Mouse (Mus musculus) hindbrain, postnatal 0 days (tissue): ENCODE measurements around the gene Ap1m2. TPM values are rescaled to one million over a fixed set of nuclear protein-coding genes. Genes with fewer than 3 reads are reported as not detected.

Experiments
- ATAC-seq: fragments of 200-750 bp; cut with Nextera tagmentation; 2 replicates; pipeline ENCODE4 v1.8.0; 2017; ENCODE audit warnings: mild to moderate bottlenecking, moderate TSS enrichment, moderate library complexity
- DNase-seq: peaks from one replicate; pipeline ENCODE4 v3.0.0-alpha.2; 2015; ENCODE audit warnings: low spot score
- H3K27ac ChIP-seq: fragments of 300-500 bp; sonication (generic); 2 replicates; pipeline ENCODE4 v1.5.1; 2014; ENCODE audit warnings: mild to moderate bottlenecking
- H3K27me3 ChIP-seq: fragments of 300-500 bp; sonication (generic); 2 replicates; pipeline ENCODE4 v1.6.1; 2014; ENCODE audit warnings: low read length, mixed read lengths; ENCODE audit not compliant: insufficient read depth
- H3K36me3 ChIP-seq: fragments of 300-500 bp; sonication (generic); 2 replicates; pipeline ENCODE4 v1.6.1; 2014; ENCODE audit warnings: low read length, mixed read lengths; ENCODE audit not compliant: insufficient read depth
- H3K4me1 ChIP-seq: fragments of 300-500 bp; sonication (generic); 2 replicates; pipeline ENCODE4 v1.6.1; 2014; ENCODE audit warnings: antibody characterized with exemption, low read length, mixed read lengths; ENCODE audit not compliant: insufficient read depth
- H3K4me2 ChIP-seq: fragments of 300-500 bp; sonication (generic); 2 replicates; pipeline ENCODE4 v1.6.1; 2014; ENCODE audit warnings: low read depth, mild to moderate bottlenecking, low read length, moderate library complexity, mixed read lengths
- H3K4me3 ChIP-seq: fragments of 300-500 bp; sonication (generic); 2 replicates; pipeline ENCODE4 v1.5.1; 2014; ENCODE audit warnings: low read length
- H3K9ac ChIP-seq: fragments of 300-500 bp; sonication (generic); replicated peaks from 2 replicates; pipeline ENCODE4 v1.6.1; 2014; ENCODE audit warnings: mild to moderate bottlenecking, low read length, moderate library complexity, mixed read lengths
- H3K9me3 ChIP-seq: fragments of 300-500 bp; sonication (generic); 2 replicates; pipeline ENCODE4 v1.6.1; 2016; ENCODE audit warnings: low read length, mixed read lengths
- CTCF ChIP-seq: IDR thresholded peaks from 2 replicates; pipeline ENCODE4 v1.5.1; 2016; ENCODE audit warnings: antibody characterized with exemption, control low read depth, low read depth
- WGBS: fragments of 180-500 bp; shearing (Covaris S2); extraction: QIAGEN DNeasy Blood & Tissue Kit; methylation state at CpG from one replicate; pipeline ENCODE4 v1.1.7; 2014; 5-methylcytosine and 5-hydroxymethylcytosine counted together
- polyA plus RNA-seq: library from polyadenylated mRNA; unstranded; fragments of >200 nt; fragmentation: Nextera tagmentation; extraction: Ambion mirVana; gene quantifications from 2 replicates; pipeline ENCODE4 v1.2.1, GENCODE M21; 2015
- total RNA-seq: library from RNA; depleted of rRNA; stranded (reverse); fragments of >200 nt; gene quantifications from 2 replicates; pipeline ENCODE4 v1.2.3, GENCODE M21; 2014

Ap1m2 gene
- total and polyA plus RNA-seq, 2 experiments from 2014 or later: 2.5 to 3.9 TPM

DNA sequence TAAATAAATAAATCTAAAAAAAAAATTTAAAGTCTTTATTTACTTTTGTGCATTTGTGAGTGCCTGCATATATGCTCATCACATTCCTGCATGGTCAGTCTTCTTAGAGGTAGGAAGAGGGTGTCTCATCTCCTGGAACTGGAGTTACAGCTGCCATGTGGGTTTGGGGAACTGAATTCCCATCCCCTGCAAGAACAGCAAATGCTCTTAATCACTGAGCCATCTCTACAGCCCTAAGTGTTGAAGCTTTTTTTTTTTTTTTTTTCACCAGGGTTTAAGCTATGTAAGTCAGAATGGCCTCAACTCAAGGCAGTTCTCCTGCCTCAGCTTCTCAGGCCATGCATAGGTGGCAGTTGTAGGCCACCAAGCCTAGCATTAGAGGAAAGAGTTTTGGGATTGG is 22.6 kb upstream of the Ap1m2 start:
- ATAC-seq: no peak
- Histone ChIP-seq H3K4me1 (0 out of 2 replicates have a peak, but pooled peaks cover 3% of the 10 kb centered on the region), H3K9me3 (no peaks in the 10 kb centered on the region), H3K4me2 (no peak overlapping the region), H3K4me3 (no peak overlapping the region), H3K27ac (no peak overlapping the region), H3K27me3 (no peaks in the 10 kb centered on the region), H3K36me3 (no peaks in the 10 kb centered on the region), H3K9ac (no peak overlapping the region)
- no peak for DNase-seq
- no peak for TF ChIP-seq CTCF

DNA sequence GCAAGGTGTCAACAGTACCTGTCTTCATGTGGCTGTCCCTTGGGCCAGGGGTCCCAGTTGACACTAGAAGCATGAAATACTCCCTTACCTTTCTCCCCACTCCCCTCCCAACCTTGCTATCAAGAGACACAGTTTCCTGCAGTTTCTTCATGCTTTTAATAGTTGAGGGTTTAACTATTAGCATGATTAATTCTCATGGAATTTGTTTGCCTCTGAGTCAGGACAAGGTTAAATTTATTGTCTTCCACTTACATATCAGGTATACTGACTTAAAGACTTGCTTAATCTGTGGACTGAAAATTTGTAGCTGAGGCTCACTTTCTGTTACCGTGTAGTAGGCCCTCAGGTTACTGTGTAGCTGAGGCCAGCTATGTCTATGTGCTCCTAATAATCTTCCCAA is 21.4 kb upstream of the Ap1m2 start:
- Histone ChIP-seq H3K9me3 (no peaks in the 10 kb centered on the region), H3K36me3 (no peaks in the 10 kb centered on the region), H3K27me3 (no peaks in the 10 kb centered on the region), H3K4me1 (0 out of 2 replicates have a peak, but pooled peaks cover 3% of the 10 kb centered on the region), H3K4me2 (no peak overlapping the region), H3K9ac (no peak overlapping the region), H3K27ac (no peak overlapping the region), H3K4me3 (no peak overlapping the region)
- ATAC-seq (no peak), DNase-seq (no peak)
- 91% methylated on average over 1 of the region's 1 CpGs for WGBS
- TF ChIP-seq CTCF: no peak

DNA sequence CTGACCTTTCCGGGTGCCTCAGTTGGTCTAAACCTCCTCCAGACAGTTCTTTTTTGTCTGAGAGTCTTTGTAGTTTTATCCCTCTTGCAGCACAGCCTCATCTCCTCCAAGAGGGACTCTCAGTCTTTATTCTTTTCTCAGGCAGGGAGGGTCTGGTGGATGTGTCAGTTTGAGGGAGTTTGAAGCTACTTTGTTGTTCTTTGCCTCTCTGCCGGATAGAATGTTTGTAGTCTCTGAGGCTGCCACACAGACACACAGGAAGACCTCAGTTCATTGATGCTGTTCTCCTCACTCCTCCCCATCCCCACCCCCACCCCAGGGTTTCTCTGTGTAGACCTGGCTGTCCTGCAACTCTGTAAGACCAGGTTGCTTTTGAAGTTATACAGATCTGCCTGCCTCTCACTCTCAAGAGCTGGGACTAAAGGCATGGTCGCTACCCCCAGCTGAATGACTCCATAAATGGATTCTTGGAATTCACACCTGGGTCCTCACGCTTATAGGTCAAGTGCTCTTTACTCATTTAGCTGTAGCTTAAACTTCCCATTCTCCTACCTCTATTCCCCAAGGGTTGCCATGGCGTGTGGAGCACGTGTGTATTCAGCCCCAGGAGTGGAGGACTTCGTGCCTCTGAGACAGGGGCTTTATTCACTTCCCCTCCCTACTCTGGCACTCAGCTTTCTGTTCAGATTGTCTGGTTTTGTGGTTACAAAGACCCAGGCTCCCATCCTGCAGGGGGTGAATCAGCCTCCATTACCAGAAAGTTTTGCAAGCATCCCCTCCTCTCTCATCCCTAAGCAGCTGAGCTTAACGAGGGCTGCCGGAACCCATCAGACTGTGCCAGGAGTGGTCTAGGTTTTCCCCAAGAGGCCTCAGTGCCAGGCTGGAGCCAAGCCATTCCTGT is 20.3 kb upstream of the Ap1m2 start:
- DNase-seq: no peak
- Histone ChIP-seq H3K27me3 (no peaks in the 10 kb centered on the region), H3K4me2 (no peak overlapping the region), H3K36me3 (no peaks in the 10 kb centered on the region), H3K4me3 (no peak overlapping the region), H3K9me3 (no peaks in the 10 kb centered on the region), H3K9ac (no peak overlapping the region), H3K27ac (no peak overlapping the region), H3K4me1 (0 out of 2 replicates have a peak, but pooled peaks cover 5% of the 10 kb centered on the region)
- WGBS: 24% methylated on average over 9 of the region's 9 CpGs
- ATAC-seq: 0 out of 2 replicates have a peak, but pooled peaks have one; percentile 16
- no peak for TF ChIP-seq CTCF

DNA sequence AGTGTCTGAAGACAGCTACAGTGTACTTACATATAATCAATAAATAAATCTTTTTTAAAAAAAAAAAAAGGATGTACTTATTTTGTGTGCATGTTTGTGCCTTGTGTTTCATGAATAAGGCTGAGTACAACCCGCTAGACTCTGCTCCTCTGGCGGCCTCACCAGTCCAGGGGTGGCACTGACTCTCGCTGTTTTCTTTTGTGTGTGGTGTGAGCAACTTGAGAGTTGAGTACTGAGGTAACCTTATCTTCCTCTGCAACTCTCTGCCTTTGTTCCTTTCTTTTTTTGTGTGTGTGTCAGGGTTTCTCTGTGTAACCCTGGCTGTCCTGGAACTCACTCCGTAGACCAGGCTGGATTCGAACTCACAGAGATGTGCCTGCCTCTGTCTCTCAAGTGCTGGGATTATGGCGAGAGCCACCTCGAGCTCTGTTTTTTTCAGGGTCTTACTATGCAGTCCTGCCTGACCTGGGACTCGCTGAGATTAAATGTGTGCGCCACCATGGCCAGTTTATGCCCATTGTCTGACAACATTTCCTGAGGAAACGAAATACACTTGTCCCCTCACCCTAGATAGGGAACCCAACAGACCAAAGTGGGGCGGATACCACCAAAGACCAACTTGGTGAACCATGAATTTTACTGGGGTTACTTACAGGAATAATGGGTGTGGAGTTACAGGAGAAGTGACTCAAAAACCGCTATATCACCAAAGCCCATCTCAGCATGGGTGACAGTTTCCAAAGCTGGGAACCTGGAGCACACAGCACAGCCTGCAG is 19.4 kb upstream of the Ap1m2 start:
- no peak for DNase-seq
- H3K9me3 ChIP-seq: no peaks in the 10 kb centered on the region
- no peaks in the 10 kb centered on the region for H3K27me3 ChIP-seq
- no peak overlapping the region for H3K4me3 ChIP-seq
- no peaks in the 10 kb centered on the region for H3K36me3 ChIP-seq
- no peak for ATAC-seq
- H3K27ac ChIP-seq: no peak overlapping the region
- H3K9ac ChIP-seq: no peak overlapping the region
- H3K4me1 ChIP-seq: 0 out of 2 replicates have a peak, but pooled peaks cover 6% of the 10 kb centered on the region
- 84% methylated on average over 12 of the region's 12 CpGs for WGBS
- no peak for TF ChIP-seq CTCF
- no peak overlapping the region for H3K4me2 ChIP-seq

DNA sequence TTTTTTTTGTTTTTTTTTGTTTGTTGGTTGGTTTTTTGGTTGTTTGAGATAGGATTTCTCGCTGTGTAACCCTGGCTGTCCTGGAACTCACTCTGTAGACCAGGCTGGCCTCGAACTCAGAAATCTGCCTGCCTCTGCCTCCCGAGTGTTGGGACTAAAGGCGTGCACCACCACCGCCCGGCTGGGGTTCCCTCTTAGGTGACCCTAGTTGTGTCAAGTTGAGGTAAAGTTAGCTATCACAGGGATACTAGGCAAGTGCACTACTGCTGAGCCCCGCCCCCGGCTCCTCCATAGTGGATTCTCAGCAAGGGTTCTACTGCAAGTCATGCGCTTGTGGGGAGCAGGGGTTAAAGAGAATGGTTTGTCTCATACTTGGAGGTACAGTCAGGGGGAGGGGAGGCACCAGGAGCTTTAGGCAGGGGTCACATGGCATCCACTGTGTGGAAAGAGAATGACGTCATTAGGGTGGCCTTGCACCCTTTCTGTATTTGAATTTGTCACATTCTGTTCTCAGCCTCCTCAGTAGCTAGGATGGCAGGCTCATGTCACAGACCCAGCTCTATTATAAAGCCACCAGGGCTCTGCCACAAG is 17.7 kb upstream of the Ap1m2 start:
- ATAC-seq (peak; percentile 13; the same call in 1 of the 2 replicates), DNase-seq (no peak)
- WGBS: 94% methylated on average over 10 of the region's 10 CpGs
- Histone ChIP-seq H3K27me3 (no peaks in the 10 kb centered on the region), H3K4me2 (no peak overlapping the region), H3K9ac (no peak overlapping the region), H3K36me3 (no peaks in the 10 kb centered on the region; the same call in 1 of the 2 replicates), H3K9me3 (no peaks in the 10 kb centered on the region), H3K27ac (no peak overlapping the region), H3K4me1 (0 out of 2 replicates have a peak, but pooled peaks cover 6% of the 10 kb centered on the region), H3K4me3 (no peak overlapping the region)
- no peak for TF ChIP-seq CTCF

DNA sequence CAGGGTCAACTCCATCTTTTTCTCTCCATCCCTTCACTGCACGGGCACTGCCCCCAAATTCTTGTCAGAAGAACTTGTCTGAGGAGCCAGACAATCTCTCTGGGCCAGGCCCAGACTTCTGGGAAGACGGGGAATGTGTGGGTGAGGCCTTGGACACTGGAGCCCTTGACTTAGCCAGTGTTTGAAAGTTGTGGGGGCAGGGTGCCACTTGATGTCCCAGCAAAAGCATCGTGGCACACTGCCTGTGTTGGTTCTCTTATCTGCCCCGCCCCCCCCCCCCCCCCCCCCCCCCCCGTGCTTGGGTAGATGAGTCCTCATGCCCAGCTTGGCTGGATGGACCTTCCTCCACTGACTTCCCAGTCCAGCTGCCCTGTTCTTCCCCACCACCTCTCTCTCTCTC is 16.9 kb upstream of the Ap1m2 start:
- Histone ChIP-seq H3K27me3 (no peaks in the 10 kb centered on the region), H3K27ac (no peak overlapping the region), H3K4me1 (0 out of 2 replicates have a peak, but pooled peaks cover 6% of the 10 kb centered on the region), H3K4me2 (no peak overlapping the region), H3K36me3 (no peaks in the 10 kb centered on the region; the same call in 1 of the 2 replicates), H3K4me3 (no peak overlapping the region), H3K9me3 (no peaks in the 10 kb centered on the region), H3K9ac (no peak overlapping the region)
- WGBS: 65% methylated on average over 3 of the region's 5 CpGs
- no peak for ATAC-seq
- no peak for TF ChIP-seq CTCF
- no peak for DNase-seq
